Mouse (Mus musculus) cortical plate, adult 2 months (tissue): ENCODE results near the gene Timeless. TPM values are rescaled to one million over a fixed set of nuclear protein-coding genes. Genes with fewer than 3 reads are reported as not detected.
"Not testable (repeated sequence)": the region's sequence is repeated elsewhere in the genome, so short reads cannot be mapped to it uniquely, and the experiment has no call there.

Experiments used
- H3K27ac ChIP-seq: fragments of 200-500 bp; 2 replicates; pipeline ENCODE4 v1.5.1; 2012; ENCODE audit warnings: low read length, control low read depth, inconsistent platforms; ENCODE audit not compliant: insufficient read depth
- H3K4me1 ChIP-seq: fragments of 200-500 bp; 2 replicates; pipeline ENCODE4 v1.6.1; 2011; ENCODE audit warnings: low read length; ENCODE audit not compliant: control insufficient read depth, insufficient read depth
- H3K4me3 ChIP-seq: fragments of 200-500 bp; 2 replicates; pipeline ENCODE4 v1.5.1; 2011; ENCODE audit warnings: mild to moderate bottlenecking, low read length, control low read depth; ENCODE audit not compliant: insufficient read depth
- CTCF ChIP-seq: fragments of 200-500 bp; IDR thresholded peaks from 2 replicates; pipeline ENCODE4 v1.5.1; 2011; ENCODE audit warnings: mild to moderate bottlenecking, control low read depth, low read length; ENCODE audit not compliant: insufficient read depth; ENCODE audit errors: extremely low read depth
- POLR2A ChIP-seq: fragments of 200-500 bp; IDR thresholded peaks from 2 replicates; pipeline ENCODE4 v1.6.1; 2011; ENCODE audit warnings: mild to moderate bottlenecking, low read length, control low read depth; ENCODE audit not compliant: insufficient read depth; ENCODE audit errors: extremely low read depth
- polyA plus RNA-seq: library from polyadenylated mRNA; depleted of rRNA; stranded (reverse); fragments of >200 nt; gene quantifications from 2 replicates; pipeline ENCODE4 v1.2.3, GENCODE M21; 2012

The Timeless gene
- polyA plus RNA-seq, 1 experiment, result 3.7 TPM

DNA sequence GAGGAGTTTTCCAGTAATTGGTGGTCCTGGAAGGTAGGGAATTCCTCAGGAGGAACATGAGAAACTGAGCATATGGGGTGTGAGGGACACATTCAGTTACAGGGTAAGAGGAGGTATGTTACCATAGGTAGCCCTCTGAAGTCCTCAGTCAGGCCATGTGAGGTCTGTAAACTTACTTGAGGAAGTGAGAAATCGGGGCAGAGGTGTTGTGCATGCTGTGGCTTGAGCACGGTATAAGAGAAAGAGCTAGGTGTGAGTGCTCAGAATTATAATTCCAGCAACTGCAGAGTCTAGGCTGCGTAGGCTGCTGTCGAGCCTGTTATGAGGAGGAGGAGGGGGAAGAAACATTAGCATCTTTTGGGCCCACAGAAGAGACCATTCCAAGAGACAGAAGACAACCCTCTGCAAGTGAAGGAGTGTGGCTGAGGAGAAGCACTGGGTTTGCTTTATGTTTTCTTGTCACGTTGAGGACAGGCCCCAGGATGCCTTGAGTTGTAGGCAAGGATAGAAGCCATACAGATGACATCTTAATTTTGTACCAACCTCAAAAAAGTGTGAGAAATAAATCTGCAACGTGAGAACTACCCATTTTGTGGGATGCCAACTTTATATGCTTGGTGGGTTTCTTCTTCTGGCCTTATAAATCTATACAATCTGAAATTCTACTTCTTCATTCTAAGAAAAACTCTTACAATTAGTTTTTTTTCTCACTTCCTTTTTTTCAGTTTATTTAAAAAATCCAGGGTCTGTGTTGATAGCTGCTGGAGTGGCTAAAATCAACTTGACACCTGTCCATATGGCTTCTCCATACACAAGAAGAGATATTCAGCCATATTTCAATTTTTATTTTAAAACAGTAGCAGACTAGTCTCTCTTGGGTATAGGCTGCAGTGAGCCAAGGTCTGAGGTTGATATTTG is 31.8 kb downstream of the Timeless start:
- H3K27ac ChIP-seq, result no peak overlapping the region
- no peaks in the 10 kb centered on the region for H3K4me1 ChIP-seq
- TF ChIP-seq POLR2A (no peak), CTCF (no peak)
- no peak overlapping the region for H3K4me3 ChIP-seq

DNA sequence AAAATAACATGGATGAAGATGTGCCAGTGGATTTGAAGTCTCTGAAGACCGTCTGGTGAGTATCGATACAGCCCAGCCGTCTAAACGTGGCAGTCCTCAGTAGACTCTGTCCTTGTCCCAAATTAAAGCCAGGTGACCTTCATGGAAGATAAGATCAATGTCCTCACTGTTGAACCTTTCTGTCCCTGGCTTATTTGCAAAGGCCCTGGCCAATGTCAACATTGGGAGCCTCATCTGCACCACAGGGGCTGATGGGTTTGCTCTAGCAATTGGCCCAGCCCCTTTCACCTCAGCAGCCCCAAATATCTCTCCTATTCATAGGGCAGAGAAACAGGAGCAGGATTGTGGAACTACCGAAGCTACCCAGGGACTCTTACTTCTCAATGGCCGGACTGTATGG is 36.5 kb downstream of the Timeless start, which contains the start of gene Apof:
Gene Apof (plus strand): TSS at position 301 of the 400 bp plus-strand sequence.
- no peak within 1 kb of the TSS for H3K4me3 ChIP-seq
- TF ChIP-seq POLR2A (no peak), CTCF (no peak)
- 0 out of 2 replicates have a peak, but pooled peaks cover 1% of the 10 kb centered on the region for H3K4me1 ChIP-seq
- H3K27ac ChIP-seq, result no peak within 1 kb of the TSS

DNA sequence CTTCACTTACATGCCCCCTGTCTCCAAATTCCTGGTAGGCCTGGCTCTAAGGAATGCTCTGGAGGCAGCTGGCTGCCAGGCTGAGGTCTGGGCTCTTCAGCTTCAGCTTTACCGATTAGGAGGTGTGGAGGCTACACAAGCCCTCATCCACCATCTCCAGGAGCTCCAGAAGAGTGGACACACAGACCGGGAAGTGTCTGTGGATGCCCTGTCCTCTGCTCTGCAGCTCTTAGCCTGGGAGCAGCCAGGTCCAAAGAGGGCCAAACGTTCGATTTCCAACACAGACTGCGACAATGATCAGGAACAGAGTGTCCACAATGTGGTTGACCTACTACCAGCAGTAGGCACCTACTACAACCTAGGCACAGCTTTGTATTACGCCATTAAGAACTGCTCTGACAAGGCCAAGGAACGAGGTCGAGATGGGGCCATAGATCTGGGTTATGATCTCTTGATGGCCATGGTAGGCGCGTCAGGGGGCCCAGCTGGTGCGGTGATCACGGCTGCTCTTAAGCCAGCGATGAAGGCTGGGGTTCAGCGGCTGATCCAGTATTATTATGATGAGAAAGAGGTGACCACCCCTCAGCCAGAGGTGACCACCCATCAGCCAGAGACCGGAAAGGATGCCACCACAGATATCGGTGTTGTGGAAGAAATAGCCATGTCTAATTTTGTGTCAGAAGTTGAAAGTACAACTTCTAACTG is 37.5 kb downstream of the Timeless start:
- Histone ChIP-seq H3K4me3 (no peak overlapping the region; the same call in 1 of the 2 replicates), H3K4me1 (0 out of 2 replicates have a peak, but pooled peaks cover 1% of the 10 kb centered on the region), H3K27ac (no peak overlapping the region)
- TF ChIP-seq CTCF (no peak), POLR2A (no peak)

DNA sequence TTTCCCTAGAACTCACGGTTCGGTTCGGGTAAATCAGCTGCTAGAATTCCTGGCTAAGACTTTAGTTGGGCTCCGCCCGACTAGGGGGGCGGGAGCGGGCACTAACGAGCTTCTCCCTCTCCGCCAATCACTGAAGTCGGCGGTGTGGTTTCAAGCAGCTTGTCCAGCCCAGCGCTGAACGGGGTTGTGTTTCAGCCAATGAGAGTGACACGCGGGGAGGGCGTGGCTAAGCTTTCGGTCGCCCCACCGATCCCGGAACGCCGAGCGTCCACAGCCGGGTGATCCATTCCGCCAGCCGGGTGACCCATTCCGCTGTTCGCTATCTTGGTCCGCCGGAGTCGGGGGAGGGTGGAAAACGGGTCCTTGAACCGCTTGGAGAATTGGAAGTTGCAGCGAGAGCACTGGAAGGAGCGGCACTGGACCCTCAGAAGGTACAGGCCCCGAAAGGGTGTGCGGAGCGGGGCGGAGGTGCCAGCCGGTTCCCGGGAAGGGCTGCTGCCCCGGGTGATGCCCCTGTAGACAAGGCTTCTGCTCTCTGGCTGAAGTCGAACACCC is 38.5 kb downstream of the Timeless start, which contains the start of gene Stat2:
Gene Stat2 (plus strand): TSS at position 273 of the 555 bp plus-strand sequence.
- peak; percentile 91 for TF ChIP-seq POLR2A
- TF ChIP-seq CTCF, result no peak
- Histone ChIP-seq H3K4me1 (0 out of 2 replicates have a peak, but pooled peaks cover 1% of the 10 kb centered on the region), H3K4me3 (peak within 1 kb of the TSS; percentile 78), H3K27ac (0 out of 2 replicates have a peak within 1 kb of the TSS, but pooled peaks have one; percentile 11)

DNA sequence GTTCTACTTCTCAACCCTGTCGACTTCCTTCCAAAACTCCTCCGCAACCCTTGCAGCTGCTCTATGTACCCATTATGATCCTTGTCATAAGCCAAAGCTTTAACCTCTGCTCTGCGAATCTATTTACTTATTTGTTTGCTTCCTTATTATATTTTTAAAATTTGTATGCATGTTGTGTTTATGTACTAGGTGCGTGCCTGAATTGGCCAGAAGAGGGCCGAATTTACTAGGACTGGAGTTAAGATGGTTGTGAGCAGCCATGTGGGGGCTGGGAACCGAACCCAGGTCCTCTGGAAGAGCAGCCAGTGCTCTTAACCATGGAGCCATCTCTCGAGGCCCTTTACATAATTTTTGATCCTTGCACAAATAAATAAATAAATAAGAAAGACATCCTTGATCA is 39.0 kb downstream of the Timeless start:
- no peak for TF ChIP-seq CTCF
- Histone ChIP-seq H3K4me3 (peak overlapping the region; percentile 78), H3K27ac (0 out of 2 replicates have a peak overlapping the region, but pooled peaks have one; percentile 11), H3K4me1 (0 out of 2 replicates have a peak, but pooled peaks cover 1% of the 10 kb centered on the region)

DNA sequence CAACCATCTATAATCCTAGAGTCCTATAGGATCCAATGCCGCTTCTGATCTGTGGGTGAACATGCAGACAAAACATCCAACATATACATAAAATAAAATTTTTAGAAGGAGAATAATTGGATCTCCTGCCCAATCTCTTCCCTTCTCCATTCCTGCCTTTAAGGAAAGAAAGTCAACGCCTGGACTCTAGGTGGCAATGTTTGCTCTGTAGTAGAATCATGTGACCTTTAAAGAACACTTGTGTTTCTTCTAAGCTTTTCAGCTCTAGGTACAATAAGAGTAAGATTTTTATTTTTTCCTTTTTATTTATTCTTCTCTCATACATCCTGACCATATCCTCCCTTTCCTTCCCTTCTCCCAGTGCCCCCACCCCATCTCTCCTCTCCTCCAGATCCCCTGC is 40.0 kb downstream of the Timeless start:
- TF ChIP-seq POLR2A (no peak), CTCF (no peak)
- Histone ChIP-seq H3K27ac (no peak overlapping the region), H3K4me1 (0 out of 2 replicates have a peak, but pooled peaks cover 1% of the 10 kb centered on the region), H3K4me3 (no peak overlapping the region)

DNA sequence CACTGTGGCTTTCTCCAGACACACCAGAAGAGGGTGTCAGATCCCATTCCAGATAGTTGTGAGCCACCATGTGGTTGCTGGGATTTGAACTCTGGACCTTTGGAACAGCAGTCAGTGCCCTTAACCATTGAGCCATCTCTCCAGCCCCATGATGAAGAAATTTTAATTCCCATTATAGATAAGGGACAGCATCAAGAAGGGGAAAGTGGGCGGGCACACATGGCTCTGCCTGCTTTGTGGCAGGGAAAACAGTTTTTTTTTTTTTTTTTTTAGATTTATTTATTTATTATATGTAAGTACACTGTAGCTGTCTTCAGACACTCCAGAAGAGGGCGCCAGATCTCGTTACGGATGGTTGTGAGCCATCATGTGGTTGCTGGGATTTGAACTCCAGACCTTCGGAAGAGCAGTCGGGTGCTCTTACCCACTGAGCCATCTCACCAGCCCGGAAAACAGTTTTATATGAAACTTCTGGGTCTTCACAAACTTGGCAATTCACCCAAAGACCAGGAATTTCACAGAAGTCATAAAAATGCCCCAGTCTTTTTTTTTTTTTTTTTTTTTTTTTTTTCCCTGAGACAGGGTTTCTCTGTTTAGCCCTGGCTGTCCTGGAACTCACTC is 41.1 kb downstream of the Timeless start:
- H3K4me3 ChIP-seq, H3K27ac ChIP-seq, H3K4me1 ChIP-seq: not testable (repeated sequence)

DNA sequence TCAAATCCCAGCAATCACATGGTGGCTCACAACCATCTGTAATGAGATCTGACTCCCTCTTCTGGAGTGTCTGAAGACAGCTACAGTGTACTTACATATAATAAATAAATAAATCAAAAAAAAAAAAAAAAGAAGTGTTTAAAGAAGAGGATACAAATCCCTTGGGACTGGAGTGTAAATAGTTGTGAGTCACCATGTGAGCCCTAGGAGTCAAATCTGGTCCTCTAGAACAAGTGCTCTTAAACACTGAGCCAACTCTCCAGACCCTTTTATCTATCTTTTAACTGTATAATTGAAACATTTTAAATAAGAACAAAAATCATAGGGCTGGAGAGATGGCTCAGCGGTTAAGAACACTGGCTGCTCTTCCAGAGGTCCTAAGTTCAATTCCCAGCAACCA is 43.5 kb downstream of the Timeless start:
- not testable (repeated sequence) for H3K4me1 ChIP-seq, H3K4me3 ChIP-seq, H3K27ac ChIP-seq

DNA sequence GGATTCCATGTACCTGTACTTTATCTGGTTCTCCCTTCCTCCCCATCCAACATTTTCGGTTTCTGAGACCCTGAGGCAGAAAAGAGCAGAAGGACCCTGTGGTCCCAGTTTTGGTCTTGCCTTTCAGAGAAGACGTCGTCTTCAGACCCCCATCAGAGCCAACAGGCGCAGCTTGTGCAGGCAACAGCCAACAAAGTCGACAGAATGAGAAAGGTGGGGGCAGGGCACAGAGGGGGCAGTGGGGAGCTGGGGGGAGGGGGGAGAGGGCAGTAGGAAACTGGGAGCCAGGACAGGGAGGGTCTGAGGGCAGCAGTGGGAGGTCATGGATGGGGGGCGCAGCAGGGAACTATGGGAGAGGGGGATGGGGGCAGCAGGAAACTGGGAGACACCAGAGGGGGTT is 46.3 kb downstream of the Timeless start:
- Histone ChIP-seq H3K4me1 (no peaks in the 10 kb centered on the region), H3K27ac (no peak overlapping the region), H3K4me3 (no peak overlapping the region)
- TF ChIP-seq POLR2A, result no peak
- TF ChIP-seq CTCF, result no peak

DNA sequence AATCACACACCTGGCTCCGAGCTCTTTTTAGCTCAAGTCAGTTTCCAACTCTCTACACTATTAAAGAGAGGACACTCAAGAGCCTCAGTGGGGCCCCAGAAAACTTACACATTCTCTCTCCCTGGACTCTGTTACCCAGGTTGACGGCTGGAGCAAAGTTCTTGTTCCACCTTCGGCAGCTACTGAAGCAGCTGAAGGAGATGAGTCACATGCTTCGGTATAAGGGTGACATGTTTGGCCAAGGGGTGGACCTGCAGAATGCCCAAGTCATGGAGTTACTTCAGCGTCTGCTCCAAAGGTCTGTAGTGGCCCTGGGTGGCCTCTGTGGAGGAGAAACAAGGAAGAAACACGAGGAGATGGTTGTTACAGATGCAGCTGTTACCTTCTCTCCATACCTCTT is 49.1 kb downstream of the Timeless start:
- no peak for TF ChIP-seq CTCF
- no peak for TF ChIP-seq POLR2A
- Histone ChIP-seq H3K27ac (no peak overlapping the region), H3K4me1 (no peaks in the 10 kb centered on the region), H3K4me3 (no peak overlapping the region)
